Mouse (Mus musculus): ENCODE data around the gene Iqsec3. TPM values are rescaled to one million over a fixed set of nuclear protein-coding genes. Genes with fewer than 3 reads are reported as not detected.

The Iqsec3 gene
- total RNA-seq (2015; ENCODE audit: low replicate concordance) (not detected in 2 replicates), total RNA-seq (2017; ENCODE audit: low replicate concordance) (not detected in 2 replicates)

- no peak for ATAC-seq (replicated peaks; ENCODE audit: low FRiP score, poor library complexity, severe bottlenecking)
These were observed at the start of gene Iqsec3 for GRCm38 (mm10) chr6:121473093-121473821. Iqsec3 (minus strand) TSS chr6:121473678.

DNA sequence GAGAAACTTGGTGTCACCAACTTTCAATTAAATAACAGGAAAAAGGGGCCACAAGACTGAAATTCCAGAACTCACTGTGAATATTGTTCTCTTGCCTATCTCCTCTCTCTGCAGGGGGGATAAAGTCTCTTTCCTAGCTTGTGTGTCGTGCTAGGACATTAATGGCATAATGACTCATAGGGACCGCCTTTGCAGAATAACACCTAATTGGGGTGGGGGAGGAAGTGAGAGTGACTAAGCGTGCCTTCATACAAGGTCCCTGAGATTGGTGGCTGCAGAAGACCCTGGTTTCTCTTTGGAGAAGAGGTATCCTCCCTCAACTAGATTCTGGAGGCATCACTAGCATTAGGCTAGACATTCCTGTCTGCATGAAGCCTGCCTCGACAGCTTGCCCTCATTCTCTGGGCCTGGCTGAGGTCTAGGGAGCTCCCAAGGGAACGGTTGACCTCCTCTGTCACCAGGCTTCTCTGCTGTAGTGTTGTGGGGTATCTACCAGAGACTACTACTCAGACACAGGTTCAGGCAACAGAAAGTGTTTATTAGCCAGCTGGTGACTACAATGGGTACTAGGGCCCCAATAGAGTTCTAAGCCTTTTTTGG, 48.7 kb upstream of the Iqsec3 start:
- ATAC-seq (replicated peaks; ENCODE audit: low FRiP score, poor library complexity, severe bottlenecking): no peak

- no peak for ATAC-seq (replicated peaks; ENCODE audit: low FRiP score, poor library complexity, severe bottlenecking)
These were observed 47.6 kb upstream of the Iqsec3 start for GRCm38 (mm10) chr6:121521030-121521429.

- ATAC-seq (replicated peaks; ENCODE audit: low FRiP score, poor library complexity, severe bottlenecking): no peak
These were observed 46.4 kb upstream of the Iqsec3 start for GRCm38 (mm10) chr6:121519896-121520295.

- ATAC-seq (replicated peaks; ENCODE audit: low FRiP score, poor library complexity, severe bottlenecking): no peak
These were observed 45.9 kb upstream of the Iqsec3 start for GRCm38 (mm10) chr6:121519266-121519810.

DNA sequence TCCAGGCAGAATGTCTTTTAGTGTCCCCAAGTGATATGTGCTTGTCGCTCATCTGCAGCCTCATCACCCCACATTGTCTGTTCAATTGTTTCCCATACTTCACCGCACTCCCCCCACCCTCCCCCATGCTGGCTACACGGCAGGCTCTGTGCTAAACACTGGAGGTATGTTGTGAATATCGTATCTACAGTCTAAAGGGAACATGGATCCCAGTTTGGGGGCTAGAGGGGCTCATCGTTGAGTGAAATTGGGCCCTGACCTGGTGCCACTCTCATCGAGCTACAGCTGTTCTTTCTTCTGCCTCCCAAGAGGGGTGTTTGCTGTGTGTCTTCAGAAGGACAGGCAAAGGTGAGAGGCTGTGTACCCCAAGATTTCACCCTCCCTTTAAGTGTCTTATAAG, 44.2 kb upstream of the Iqsec3 start:
- no peak for ATAC-seq (replicated peaks; ENCODE audit: low FRiP score, poor library complexity, severe bottlenecking)

- no peak for ATAC-seq (replicated peaks; ENCODE audit: low FRiP score, poor library complexity, severe bottlenecking)
These were observed 36.9 kb upstream of the Iqsec3 start for GRCm38 (mm10) chr6:121510381-121510780.

DNA sequence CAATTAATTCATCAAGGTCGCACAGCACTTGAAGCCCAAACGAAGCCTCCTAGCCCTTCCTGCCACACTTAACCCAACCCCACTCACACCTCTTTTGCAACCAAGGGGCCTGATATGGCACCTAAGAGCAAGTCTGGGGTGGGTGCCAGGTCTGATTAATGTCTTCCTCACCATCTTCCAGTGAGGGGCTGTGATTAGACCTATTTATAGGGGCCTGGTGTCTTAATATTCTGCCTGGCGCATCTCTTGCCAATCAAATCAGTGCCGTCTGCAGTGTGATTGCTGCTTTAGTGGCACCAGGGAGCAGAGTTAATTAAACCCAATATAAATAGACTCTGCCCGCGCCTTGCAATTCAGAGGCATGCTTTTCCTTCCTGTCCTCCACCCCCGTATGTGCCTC, 36.4 kb upstream of the Iqsec3 start:
- no peak for ATAC-seq (replicated peaks; ENCODE audit: low FRiP score, poor library complexity, severe bottlenecking)

DNA sequence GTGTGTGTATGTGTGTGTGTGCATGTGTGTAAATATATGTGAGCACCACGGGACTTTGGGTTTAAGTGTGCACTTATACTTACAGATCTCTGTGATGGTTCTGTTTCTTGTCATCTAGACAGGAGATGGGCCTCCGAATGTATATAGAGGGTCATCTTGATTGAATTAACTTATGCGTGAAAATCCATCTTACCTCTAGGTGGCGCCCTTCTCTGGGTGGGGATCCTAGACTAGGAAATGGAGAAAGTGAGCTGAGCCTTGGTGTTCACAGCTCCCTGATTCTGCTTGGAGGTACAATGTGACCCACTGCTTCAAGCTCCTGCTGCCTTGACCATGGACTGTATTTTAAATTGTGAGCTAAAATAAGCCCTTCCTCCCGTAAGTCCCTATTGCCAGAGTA, 34.8 kb upstream of the Iqsec3 start:
- no peak for ATAC-seq (replicated peaks; ENCODE audit: low FRiP score, poor library complexity, severe bottlenecking)

DNA sequence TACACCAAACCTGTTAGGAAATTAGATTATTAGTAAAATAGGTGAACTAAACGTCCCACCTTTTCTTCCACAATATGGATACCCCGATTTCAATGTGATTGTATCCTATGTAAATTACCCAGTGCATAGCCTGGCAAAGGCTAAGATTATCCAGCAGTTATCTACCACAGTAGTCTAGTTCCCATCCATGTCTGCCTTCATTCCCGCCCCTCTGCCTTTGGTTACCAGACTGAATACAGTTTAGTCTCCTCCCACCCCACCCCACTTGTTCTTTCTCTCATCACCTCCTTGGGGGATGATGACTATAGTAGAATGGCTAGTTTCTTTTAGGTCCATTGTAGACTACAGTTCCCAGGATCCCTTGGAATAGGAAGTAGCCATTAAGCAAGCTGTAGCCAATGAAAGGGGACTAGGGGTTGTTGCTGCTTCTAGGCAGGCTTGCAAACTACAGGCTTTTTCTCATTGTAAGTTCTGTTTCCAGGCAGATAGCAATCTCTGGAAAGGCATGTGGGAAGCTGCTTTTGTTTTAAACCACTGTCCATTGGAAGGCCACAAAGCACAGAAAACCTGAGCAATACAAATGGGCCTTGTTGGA, 27.7 kb upstream of the Iqsec3 start:
- no peak for ATAC-seq (replicated peaks; ENCODE audit: low FRiP score, poor library complexity, severe bottlenecking)

- ATAC-seq (replicated peaks; ENCODE audit: low FRiP score, poor library complexity, severe bottlenecking): no peak
These were observed 26.4 kb upstream of the Iqsec3 start for GRCm38 (mm10) chr6:121499856-121500255.

DNA sequence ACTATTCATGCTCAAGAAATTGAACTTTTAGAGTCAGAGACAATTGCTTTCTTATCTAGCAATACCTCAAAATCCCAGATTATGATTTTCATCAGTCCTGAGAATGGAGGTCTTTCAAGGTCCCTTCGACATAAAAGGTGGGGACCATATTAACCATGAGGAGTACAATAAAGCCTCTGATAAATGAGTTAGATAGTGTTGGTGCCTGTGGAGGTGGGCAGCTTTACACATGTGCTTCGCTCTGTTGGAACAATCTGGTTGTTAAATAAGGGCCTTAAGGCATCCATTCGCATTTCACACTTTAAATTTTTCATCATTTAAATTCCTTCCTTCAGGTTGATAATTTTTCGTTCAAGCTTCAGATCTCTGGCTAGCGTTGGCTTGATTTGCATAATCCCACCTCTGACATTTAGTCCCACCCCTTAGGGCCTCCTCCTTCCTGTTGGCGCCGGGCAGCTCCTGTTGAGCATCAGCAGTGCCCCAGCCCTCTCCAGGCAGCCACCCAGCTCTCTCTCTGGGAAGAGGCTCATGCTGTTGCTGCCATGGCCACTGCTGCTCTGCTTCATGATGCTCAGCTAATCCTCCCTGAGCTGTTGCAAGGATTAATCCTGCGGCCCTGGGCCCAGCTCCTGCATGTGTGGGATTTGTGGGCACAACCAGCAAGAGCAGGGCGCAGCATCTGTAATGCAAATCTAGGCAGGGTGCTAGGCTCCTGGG, 25.5 kb upstream of the Iqsec3 start:
- no peak for ATAC-seq (replicated peaks; ENCODE audit: low FRiP score, poor library complexity, severe bottlenecking)

DNA sequence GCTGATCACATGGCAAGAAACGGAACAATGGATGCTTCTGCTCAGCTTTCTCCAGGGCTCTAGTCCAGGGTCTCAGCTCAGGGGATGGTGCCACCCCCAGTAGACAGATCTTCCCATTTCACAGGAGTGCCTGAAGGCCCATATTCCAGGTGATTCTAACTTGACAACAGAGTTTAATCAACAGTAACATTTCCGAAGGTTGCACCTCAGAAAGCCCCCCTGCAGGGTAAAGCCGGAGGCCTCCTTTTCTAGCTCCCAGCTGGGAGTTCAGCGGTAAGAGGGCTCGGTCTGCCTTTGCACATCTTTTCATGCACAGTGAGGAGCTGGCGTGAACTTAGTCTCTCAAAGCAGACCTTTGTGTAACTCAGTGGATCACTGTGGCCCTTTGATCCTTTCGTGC, 22.1 kb upstream of the Iqsec3 start:
- ATAC-seq (replicated peaks; ENCODE audit: low FRiP score, poor library complexity, severe bottlenecking): no peak

DNA sequence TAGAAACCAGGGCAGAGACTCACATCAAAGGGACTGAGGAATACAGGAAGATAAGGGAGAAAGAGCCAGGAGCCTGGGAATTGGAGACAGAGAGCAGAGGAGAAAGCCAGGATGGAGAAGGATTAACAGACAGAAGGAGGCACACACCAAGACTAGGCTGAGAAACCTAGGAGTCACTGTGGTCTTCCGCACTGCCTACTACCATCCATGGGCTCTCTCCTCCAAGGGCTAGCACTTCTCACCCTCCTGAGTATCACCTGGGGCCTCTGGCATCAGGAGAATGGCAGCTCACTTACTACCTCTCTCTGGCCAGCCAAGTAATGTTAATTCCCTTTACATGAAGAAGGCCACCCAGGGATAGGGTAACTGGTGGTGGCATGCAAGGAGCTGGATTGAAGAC, 21.5 kb upstream of the Iqsec3 start:
- no peak for ATAC-seq (replicated peaks; ENCODE audit: low FRiP score, poor library complexity, severe bottlenecking)

DNA sequence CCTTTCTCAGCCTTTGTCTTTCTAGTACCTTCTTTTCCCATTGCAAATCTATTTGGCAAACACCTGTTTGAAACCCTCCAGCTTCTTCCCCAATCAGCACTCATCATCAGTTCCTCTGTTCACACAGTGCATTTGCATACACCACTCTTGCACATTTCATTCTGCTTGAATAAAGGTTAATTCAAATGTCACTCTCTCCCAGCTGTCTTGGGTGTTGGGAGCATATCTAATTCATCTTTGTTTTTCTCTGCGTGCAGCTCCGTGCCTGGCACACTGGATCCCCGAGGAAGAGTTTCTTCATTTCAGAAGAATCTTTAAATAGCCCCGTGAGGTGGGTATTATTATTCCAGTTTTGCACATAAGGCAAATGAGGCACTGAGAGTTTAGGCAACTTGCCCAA, 20.8 kb upstream of the Iqsec3 start:
- no peak for ATAC-seq (replicated peaks; ENCODE audit: low FRiP score, poor library complexity, severe bottlenecking)

GRCm38 (mm10) chr6:121491339-121491738, 17.9 kb upstream of the Iqsec3 start:
- ATAC-seq (replicated peaks; ENCODE audit: low FRiP score, poor library complexity, severe bottlenecking): no peak

DNA sequence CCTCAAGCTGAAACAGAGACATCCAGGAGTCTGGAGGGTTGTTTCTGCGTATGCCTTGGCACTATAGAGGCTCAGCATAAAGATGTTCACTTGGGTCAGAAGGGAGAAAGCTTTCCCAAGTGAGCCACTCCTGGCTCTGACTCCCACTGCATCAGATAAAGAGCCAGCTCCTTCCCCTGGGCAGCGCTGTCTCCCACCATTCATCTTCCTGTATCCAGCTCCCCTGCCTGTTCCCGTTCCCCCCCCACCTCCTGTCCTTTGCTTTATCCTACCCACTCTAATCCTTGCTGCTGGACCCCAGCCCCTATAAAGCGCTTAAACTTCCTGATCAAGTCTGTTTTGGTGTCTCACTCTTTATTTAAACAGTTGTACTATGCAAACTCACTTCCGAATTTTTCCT, 1.2 kb downstream of the Iqsec3 start:
- no peak for ATAC-seq (replicated peaks; ENCODE audit: low FRiP score, poor library complexity, severe bottlenecking)

- no peak for ATAC-seq (replicated peaks; ENCODE audit: low FRiP score, poor library complexity, severe bottlenecking)
These were observed 5.2 kb downstream of the Iqsec3 start for GRCm38 (mm10) chr6:121468235-121468634.

DNA sequence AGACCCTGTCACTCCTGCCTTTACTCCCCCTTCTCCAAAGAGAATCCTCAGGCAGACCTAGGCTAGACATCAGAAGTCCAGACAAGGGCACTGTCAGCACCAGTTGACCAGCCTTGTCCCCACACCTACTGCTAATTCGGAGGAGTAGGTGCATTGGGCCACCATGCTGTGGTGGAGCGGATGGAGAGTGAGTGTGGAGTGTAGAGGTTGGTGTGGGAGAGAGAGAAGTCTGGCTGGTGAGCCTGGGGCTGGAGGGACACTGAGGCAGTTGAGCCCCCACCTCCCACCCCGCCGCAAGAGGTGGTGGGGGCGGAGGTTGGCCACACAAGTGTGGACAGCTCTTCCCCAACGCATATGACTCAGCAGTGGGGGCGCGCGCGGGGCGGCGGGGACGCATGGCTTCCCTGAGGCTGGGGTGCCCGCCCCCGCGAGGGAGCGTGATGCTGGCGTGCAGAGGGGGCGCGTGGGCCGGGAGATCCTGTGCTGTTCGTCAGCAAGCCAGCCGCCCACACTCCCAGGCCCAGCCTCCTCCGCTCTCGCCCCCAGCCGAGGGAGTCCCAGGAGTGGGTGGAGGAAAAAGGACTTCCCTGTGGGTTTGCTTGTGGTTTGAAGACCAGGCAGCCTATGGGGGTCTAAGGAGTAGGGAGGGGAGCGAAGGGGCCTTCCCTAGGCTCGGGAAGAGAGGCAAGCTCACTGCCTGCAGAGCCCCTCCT, 10.7 kb downstream of the Iqsec3 start:
- ATAC-seq (replicated peaks; ENCODE audit: low FRiP score, poor library complexity, severe bottlenecking): no peak

GRCm38 (mm10) chr6:121457381-121457780, 16.1 kb downstream of the Iqsec3 start:
- no peak for ATAC-seq (replicated peaks; ENCODE audit: low FRiP score, poor library complexity, severe bottlenecking)
